Mouse (Mus musculus) forebrain, embryonic 11.5 days (tissue): ENCODE data around the gene Morn5. TPM values are rescaled to one million over a fixed set of nuclear protein-coding genes. Genes with fewer than 3 reads are reported as not detected.

Source experiments
- ATAC-seq: fragments of 200-750 bp; cut with Nextera tagmentation; replicated peaks from 2 replicates; pipeline ENCODE4 v1.8.0; 2017; ENCODE audit warnings: moderate TSS enrichment; ENCODE audit not compliant: low FRiP score
- DNase-seq: peaks from one replicate; pipeline ENCODE4 v3.0.0-alpha.2; 2017; ENCODE audit warnings: low spot score
- H3K27ac ChIP-seq: fragments of 300-500 bp; sonication (generic); 2 replicates; pipeline ENCODE4 v1.5.1; 2014; ENCODE audit warnings: low read depth, low read length
- H3K27me3 ChIP-seq: fragments of 300-500 bp; sonication (generic); 2 replicates; pipeline ENCODE4 v1.6.1; 2014; ENCODE audit warnings: mild to moderate bottlenecking, low read length, mixed read lengths; ENCODE audit not compliant: control insufficient read depth, insufficient read depth
- H3K36me3 ChIP-seq: fragments of 300-500 bp; sonication (generic); 2 replicates; pipeline ENCODE4 v1.6.1; 2014; ENCODE audit warnings: mild to moderate bottlenecking, low read length, moderate library complexity, mixed read lengths; ENCODE audit not compliant: control insufficient read depth, insufficient read depth
- H3K4me1 ChIP-seq: fragments of 300-500 bp; sonication (generic); replicated peaks from 2 replicates; pipeline ENCODE4 v1.6.1; 2014; ENCODE audit warnings: low read length, mixed read lengths; ENCODE audit not compliant: control insufficient read depth, insufficient read depth
- H3K4me2 ChIP-seq: fragments of 300-500 bp; sonication (generic); 2 replicates; pipeline ENCODE4 v1.6.1; 2014; ENCODE audit warnings: low read depth, mild to moderate bottlenecking, low read length, moderate library complexity, mixed read lengths; ENCODE audit not compliant: severe bottlenecking
- H3K4me3 ChIP-seq: fragments of 300-500 bp; sonication (generic); 2 replicates; pipeline ENCODE4 v1.5.1; 2014; ENCODE audit warnings: low read depth, low read length
- H3K9ac ChIP-seq: fragments of 300-500 bp; sonication (generic); 2 replicates; pipeline ENCODE4 v1.6.1; 2014; ENCODE audit warnings: low read length
- H3K9me3 ChIP-seq: fragments of 300-500 bp; sonication (generic); 2 replicates; pipeline ENCODE4 v1.6.1; 2016; ENCODE audit warnings: low read length, mixed read lengths; ENCODE audit not compliant: control insufficient read depth
- WGBS: fragments of 180-500 bp; shearing (Covaris S2); extraction: QIAGEN DNeasy Blood & Tissue Kit; methylation state at CpG from one replicate; pipeline ENCODE4 v1.1.7; 2014; 5-methylcytosine and 5-hydroxymethylcytosine counted together
- polyA plus RNA-seq: library from polyadenylated mRNA; unstranded; fragments of >200 nt; fragmentation: Nextera tagmentation; extraction: Ambion mirVana; gene quantifications from 2 replicates; pipeline ENCODE4 v1.2.1, GENCODE M21; 2014

Morn5 gene
- polyA plus RNA-seq, 1 experiment from 2014 or later = 0.47 TPM

GRCm38 (mm10) chr2:36103555-36104367 lies 54.5 kb downstream of the Morn5 start:
- H3K4me2 ChIP-seq = peak overlapping the region; percentile 35
- H3K9me3 ChIP-seq = no peaks in the 10 kb centered on the region
- H3K27ac ChIP-seq = 0 out of 2 replicates have a peak overlapping the region, but pooled peaks have one; percentile 27
- peak overlapping the region; percentile 17 for H3K9ac ChIP-seq
- H3K4me3 ChIP-seq = peak overlapping the region; percentile 25
- H3K36me3 ChIP-seq = no peaks in the 10 kb centered on the region
- H3K27me3 ChIP-seq = peaks cover 94% of the 10 kb centered on the region
- DNase-seq = peak; percentile 74
- WGBS = under 1% methylated on average over 38 of the region's 38 CpGs
- peak; percentile 60 for ATAC-seq
- H3K4me1 ChIP-seq = peaks cover 19% of the 10 kb centered on the region; the same call in 1 of the 2 replicates

- Histone ChIP-seq H3K27ac (0 out of 2 replicates have a peak overlapping the region, but pooled peaks have one; percentile 37), H3K4me3 (peak overlapping the region; percentile 35), H3K9ac (peak overlapping the region; percentile 37), H3K36me3 (no peaks in the 10 kb centered on the region), H3K27me3 (peaks cover 92% of the 10 kb centered on the region), H3K4me1 (peaks cover 19% of the 10 kb centered on the region; the same call in 1 of the 2 replicates), H3K4me2 (peak overlapping the region; percentile 61), H3K9me3 (no peaks in the 10 kb centered on the region)
- WGBS = under 1% methylated on average over 32 of the region's 32 CpGs
- ATAC-seq = no peak
- DNase-seq = no peak
These were observed 55.2 kb downstream of the Morn5 start for GRCm38 (mm10) chr2:36104436-36104955.

GRCm38 (mm10) chr2:36104956-36105741 lies 55.9 kb downstream of the Morn5 start, which contains the start of gene Lhx6:
Lhx6 (minus strand) TSS chr2:36105408.
- DNase-seq (peak; percentile 65), ATAC-seq (peak; percentile 55; the same call in 1 of the 2 replicates)
- Histone ChIP-seq H3K4me2 (peak within 1 kb of the TSS; percentile 61), H3K9ac (peak within 1 kb of the TSS; percentile 37), H3K4me1 (peaks cover 19% of the 10 kb centered on the region; the same call in 1 of the 2 replicates), H3K27ac (peak within 1 kb of the TSS; percentile 37; the same call in 1 of the 2 replicates), H3K27me3 (peaks cover 89% of the 10 kb centered on the region), H3K9me3 (no peaks in the 10 kb centered on the region), H3K36me3 (no peaks in the 10 kb centered on the region), H3K4me3 (peak within 1 kb of the TSS; percentile 35)
- WGBS = under 1% methylated on average over 57 of the region's 58 CpGs

DNA sequence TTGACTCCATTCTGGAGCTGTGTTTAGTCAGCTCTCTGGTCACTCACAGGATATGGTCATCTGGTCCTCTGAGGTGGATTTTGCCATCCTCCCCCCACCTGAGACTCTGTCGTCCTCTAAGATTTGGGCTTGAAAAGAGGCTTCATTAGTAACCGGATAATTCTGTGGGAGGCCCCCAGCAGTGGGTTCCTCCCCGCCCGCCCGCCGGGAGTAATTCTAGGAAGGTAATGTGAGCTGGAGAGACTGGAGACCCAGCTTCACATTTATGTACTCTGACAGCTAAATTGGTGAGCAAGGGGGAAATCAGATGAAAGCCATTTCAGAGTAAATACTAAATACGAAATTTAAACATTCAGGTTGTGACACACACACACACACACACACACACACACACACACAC lies 59.4 kb downstream of the Morn5 start:
- Histone ChIP-seq H3K27ac (no peak overlapping the region), H3K4me2 (no peak overlapping the region), H3K9ac (no peak overlapping the region), H3K9me3 (no peaks in the 10 kb centered on the region), H3K27me3 (peaks cover 57% of the 10 kb centered on the region), H3K36me3 (no peaks in the 10 kb centered on the region), H3K4me3 (no peak overlapping the region), H3K4me1 (peaks cover 15% of the 10 kb centered on the region; the same call in 1 of the 2 replicates)
- no peak for ATAC-seq
- WGBS = 9% methylated on average over 7 of the region's 7 CpGs
- DNase-seq = no peak

- no peaks in the 10 kb centered on the region for H3K9me3 ChIP-seq
- no peak overlapping the region for H3K4me3 ChIP-seq
- ATAC-seq = no peak
- no peak overlapping the region for H3K4me2 ChIP-seq
- no peak for DNase-seq
- peaks cover 19% of the 10 kb centered on the region for H3K27me3 ChIP-seq
- H3K36me3 ChIP-seq = no peaks in the 10 kb centered on the region; the same call in 1 of the 2 replicates
- H3K9ac ChIP-seq = no peak overlapping the region
- no peak overlapping the region for H3K27ac ChIP-seq
- H3K4me1 ChIP-seq = no peaks in the 10 kb centered on the region
- 70% methylated on average over 3 of the region's 3 CpGs for WGBS
These were observed 63.4 kb downstream of the Morn5 start for GRCm38 (mm10) chr2:36112632-36113031.

DNA sequence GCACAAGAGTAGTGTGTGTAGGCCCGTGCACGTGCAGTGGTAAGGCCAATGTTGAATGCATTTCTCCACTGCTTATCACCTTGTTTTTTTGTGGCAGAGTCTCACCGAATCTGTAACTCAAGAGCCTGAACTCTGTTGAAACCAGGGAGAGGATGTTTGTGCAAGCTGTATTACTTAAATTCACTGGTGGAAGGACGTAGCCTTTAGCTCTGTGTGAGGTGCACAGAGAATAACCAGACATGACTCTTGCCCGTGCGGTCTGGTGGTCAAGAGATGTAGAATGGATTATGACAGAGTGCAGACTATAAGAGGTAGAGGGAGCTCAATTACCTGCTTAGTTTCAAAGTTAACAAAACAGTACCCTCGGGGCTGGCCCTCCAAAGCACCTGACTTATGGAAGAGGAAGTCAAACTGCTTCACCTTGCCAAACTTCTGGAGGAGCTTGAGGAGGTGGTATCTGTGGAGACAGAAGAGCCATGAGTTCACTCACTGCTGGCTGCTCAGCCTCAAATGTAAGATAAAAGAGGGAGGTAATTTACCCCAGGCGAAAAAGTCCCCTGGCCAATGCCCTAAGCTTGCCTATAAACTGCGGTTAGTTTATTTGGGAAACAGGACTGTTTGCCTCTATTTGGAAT lies 77.7 kb downstream of the Morn5 start:
- H3K4me3 ChIP-seq = no peak overlapping the region
- no peak for ATAC-seq
- DNase-seq = no peak
- H3K27me3 ChIP-seq = no peaks in the 10 kb centered on the region
- no peak overlapping the region for H3K27ac ChIP-seq
- no peaks in the 10 kb centered on the region for H3K4me1 ChIP-seq
- WGBS = 92% methylated on average over 9 of the region's 9 CpGs
- H3K9me3 ChIP-seq = no peaks in the 10 kb centered on the region
- H3K9ac ChIP-seq = no peak overlapping the region
- peaks cover 9% of the 10 kb centered on the region for H3K36me3 ChIP-seq
- no peak overlapping the region for H3K4me2 ChIP-seq

- no peak overlapping the region for H3K27ac ChIP-seq
- no peak overlapping the region for H3K4me2 ChIP-seq
- H3K4me1 ChIP-seq = no peaks in the 10 kb centered on the region
- no peak overlapping the region for H3K9ac ChIP-seq
- no peaks in the 10 kb centered on the region for H3K27me3 ChIP-seq
- no peak for ATAC-seq
- peaks cover 4% of the 10 kb centered on the region; the same call in 1 of the 2 replicates for H3K36me3 ChIP-seq
- WGBS = 82% methylated on average over 4 of the region's 4 CpGs
- no peak overlapping the region for H3K4me3 ChIP-seq
- DNase-seq = no peak
- H3K9me3 ChIP-seq = no peaks in the 10 kb centered on the region
These were observed 78.7 kb downstream of the Morn5 start for GRCm38 (mm10) chr2:36127973-36128372.

- Histone ChIP-seq H3K27ac (no peak overlapping the region), H3K9me3 (no peaks in the 10 kb centered on the region), H3K4me3 (no peak overlapping the region), H3K27me3 (no peaks in the 10 kb centered on the region), H3K36me3 (no peaks in the 10 kb centered on the region; the same call in 1 of the 2 replicates), H3K9ac (no peak overlapping the region), H3K4me2 (no peak overlapping the region), H3K4me1 (no peaks in the 10 kb centered on the region)
- ATAC-seq (no peak), DNase-seq (no peak)
- 86% methylated on average over 3 of the region's 3 CpGs for WGBS
These were observed 79.8 kb downstream of the Morn5 start for GRCm38 (mm10) chr2:36129051-36129450.
